Mouse (Mus musculus): ENCODE measurements around the gene Ddc. TPM values are rescaled to one million over a fixed set of nuclear protein-coding genes. Genes with fewer than 3 reads are reported as not detected.

Gene Ddc
- polyA plus RNA-seq, 1 experiment: 1.6 TPM

DNA sequence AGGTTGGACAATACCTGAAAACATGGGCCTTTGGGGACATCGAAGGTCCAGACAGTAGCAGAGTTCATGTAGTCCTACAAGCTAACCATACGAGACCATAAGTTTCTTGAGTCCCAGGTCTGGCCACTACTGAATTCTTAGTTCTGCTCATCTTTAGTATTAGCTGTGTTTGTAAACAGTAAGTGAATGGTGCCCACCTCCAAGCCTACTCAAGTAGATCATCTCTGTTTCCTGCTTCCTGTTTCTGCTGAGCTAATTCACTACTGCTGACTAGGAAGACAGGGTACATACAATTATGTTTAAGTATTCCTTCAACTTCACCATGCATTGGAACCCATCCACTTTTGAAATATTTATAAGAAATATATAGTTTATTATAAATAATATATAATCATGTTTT is 129.9 kb downstream of the Ddc start:
- no peak for TF ChIP-seq POLR2A (IDR thresholded peaks at IDR 0.05; ENCODE audit: low read depth, low read length)
- no peak for TF ChIP-seq CTCF (IDR thresholded peaks at IDR 0.05; ENCODE audit: borderline replicate concordance, insufficient read depth, low read length)
- Histone ChIP-seq H3K4me1 (ENCODE audit: control insufficient read depth, insufficient read depth, low read length) (no peaks in the 10 kb centered on the region), H3K27ac (ENCODE audit: insufficient read depth, low read length) (no peak overlapping the region), H3K4me3 (ENCODE audit: insufficient read depth, low read length) (no peak overlapping the region)

DNA sequence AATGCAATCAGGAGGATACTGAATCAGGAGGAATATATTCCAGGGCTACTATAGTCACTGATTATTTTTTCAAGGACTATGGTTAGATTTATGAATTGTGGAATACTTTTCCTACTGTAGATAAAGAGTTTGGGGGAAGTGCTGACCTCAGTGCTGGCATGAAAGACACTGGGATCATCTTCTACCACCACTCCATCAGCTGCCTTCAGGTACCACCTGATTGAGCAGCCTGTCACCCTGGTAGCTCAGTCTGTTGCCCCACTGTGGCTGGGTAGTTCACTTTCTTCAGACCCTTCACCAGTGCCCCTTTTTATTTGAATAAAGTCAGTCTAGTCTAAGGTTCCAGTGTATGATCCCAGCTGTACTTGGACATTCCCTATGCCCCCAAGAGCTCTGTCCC is 131.2 kb downstream of the Ddc start:
- Histone ChIP-seq H3K4me1 (ENCODE audit: control insufficient read depth, insufficient read depth, low read length) (no peaks in the 10 kb centered on the region), H3K4me3 (ENCODE audit: insufficient read depth, low read length) (no peak overlapping the region), H3K27ac (ENCODE audit: insufficient read depth, low read length) (no peak overlapping the region)
- TF ChIP-seq POLR2A (IDR thresholded peaks at IDR 0.05; ENCODE audit: low read depth, low read length) (no peak), CTCF (IDR thresholded peaks at IDR 0.05; ENCODE audit: borderline replicate concordance, insufficient read depth, low read length) (no peak)

- TF ChIP-seq POLR2A (IDR thresholded peaks at IDR 0.05; ENCODE audit: low read depth, low read length) (no peak), CTCF (IDR thresholded peaks at IDR 0.05; ENCODE audit: borderline replicate concordance, insufficient read depth, low read length) (no peak)
- Histone ChIP-seq H3K4me1 (ENCODE audit: control insufficient read depth, insufficient read depth, low read length) (no peaks in the 10 kb centered on the region), H3K27ac (ENCODE audit: insufficient read depth, low read length) (no peak overlapping the region), H3K4me3 (ENCODE audit: insufficient read depth, low read length) (no peak overlapping the region)
Measured at GRCm38 (mm10) chr11:11766105-11766504, 131.8 kb downstream of the Ddc start.

- no peak overlapping the region for H3K27ac ChIP-seq (ENCODE audit: insufficient read depth, low read length)
- H3K4me3 ChIP-seq (ENCODE audit: insufficient read depth, low read length): no peak overlapping the region
- no peak for TF ChIP-seq POLR2A (IDR thresholded peaks at IDR 0.05; ENCODE audit: low read depth, low read length)
- no peak for TF ChIP-seq CTCF (IDR thresholded peaks at IDR 0.05; ENCODE audit: borderline replicate concordance, insufficient read depth, low read length)
- no peaks in the 10 kb centered on the region for H3K4me1 ChIP-seq (ENCODE audit: control insufficient read depth, insufficient read depth, low read length)
Measured at GRCm38 (mm10) chr11:11765414-11765813, 132.5 kb downstream of the Ddc start.

Other genes with a start within 250 kb of the Ddc start
- gene Ikzf1, start 213.1 kb downstream of the Ddc start, polyA plus RNA-seq (2011; ENCODE audit: insufficient read length, low read depth, missing spikeins): 0.10 and 0.21 TPM in 2 replicates
- gene Fignl1, start 89.2 kb downstream of the Ddc start, polyA plus RNA-seq (2011; ENCODE audit: insufficient read length, low read depth, missing spikeins): 17.5 and 24.4 TPM in 2 replicates
- 618 and 784 TPM in 2 replicates for gene Grb10, start 140.5 kb upstream of the Ddc start, polyA plus RNA-seq (2011; ENCODE audit: insufficient read length, low read depth, missing spikeins)

Measured in embryonic fibroblast, embryonic 13.5 days (primary cell).